Mouse (Mus musculus) common myeloid progenitor, adult 5-6 weeks (primary cell): ENCODE measurements around the gene Hoxd10. TPM values are rescaled to one million over a fixed set of nuclear protein-coding genes. Genes with fewer than 3 reads are reported as not detected.

Experiments used
- ATAC-seq: replicated peaks from 2 replicates; pipeline ENCODE4 v1.8.0; 2016; ENCODE audit warnings: low read depth, mild to moderate bottlenecking, moderate TSS enrichment, inconsistent platforms; ENCODE audit not compliant: poor library complexity, severe bottlenecking
- total RNA-seq: library from RNA; stranded (forward); fragments of 200-1000, 187-1606 nt; gene quantifications from 2 replicates; pipeline ENCODE4 v1.2.3, GENCODE M21; 2017

Hoxd10 gene
- total RNA-seq, 1 experiment from 2014 or later = not detected

DNA sequence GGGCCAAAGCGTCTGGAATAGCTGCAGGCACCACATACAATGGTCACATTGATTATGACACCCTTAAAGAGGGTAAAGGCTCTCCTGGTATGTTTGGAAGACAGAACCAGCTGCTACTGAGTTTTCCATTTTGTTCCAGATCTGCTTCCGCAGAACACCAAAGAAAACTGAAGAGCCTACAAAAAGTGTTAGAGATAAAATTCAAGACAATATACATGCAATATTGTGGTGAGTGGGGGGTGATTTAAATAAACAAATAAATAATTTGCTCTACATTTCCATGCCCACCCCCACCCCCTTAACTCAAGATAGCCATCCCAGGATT is 47.7 kb downstream of the Hoxd10 start:
- ATAC-seq = no peak

- no peak for ATAC-seq
Observed at GRCm38 (mm10) chr2:74739869-74740268, 48.1 kb downstream of the Hoxd10 start.

DNA sequence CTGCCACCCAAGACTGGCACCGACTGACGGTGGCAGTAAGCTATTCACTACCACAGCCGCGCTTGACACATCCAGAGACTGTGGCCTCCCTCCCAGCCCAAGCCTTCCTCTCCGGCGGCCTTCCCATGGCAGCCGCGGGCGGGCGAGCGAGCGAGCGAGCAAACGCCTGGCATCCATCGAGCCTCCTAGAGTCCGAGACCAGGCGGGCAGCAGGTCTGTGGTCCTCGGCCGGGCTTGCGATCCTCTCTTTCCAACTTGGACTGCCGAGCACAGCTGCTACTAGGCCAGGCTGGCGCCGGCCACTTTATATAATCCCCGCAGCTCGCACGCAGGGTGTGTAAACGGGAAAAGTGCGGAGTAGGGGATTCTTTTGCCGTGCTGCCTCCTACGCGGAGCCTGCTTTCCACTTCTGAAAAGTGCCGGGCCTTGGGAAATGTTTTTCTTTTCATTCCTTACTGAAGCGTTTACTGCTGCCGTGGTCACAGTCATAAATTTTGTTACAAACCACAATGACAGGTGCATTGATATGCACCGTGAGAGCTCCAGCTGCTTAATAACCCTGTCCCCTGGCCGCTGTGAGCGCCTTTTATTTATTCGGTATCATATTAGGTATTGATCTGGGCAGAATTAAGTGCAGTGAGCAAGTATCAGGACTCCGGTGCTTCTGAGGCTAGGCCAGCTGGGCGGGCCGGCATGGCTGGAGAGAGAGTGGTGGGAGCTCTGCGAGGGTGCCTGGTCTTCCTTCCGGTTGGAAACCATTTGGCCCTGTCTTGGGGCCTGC is 48.8 kb downstream of the Hoxd10 start:
- 0 out of 2 replicates have a peak, but pooled peaks have one; percentile 26 for ATAC-seq

DNA sequence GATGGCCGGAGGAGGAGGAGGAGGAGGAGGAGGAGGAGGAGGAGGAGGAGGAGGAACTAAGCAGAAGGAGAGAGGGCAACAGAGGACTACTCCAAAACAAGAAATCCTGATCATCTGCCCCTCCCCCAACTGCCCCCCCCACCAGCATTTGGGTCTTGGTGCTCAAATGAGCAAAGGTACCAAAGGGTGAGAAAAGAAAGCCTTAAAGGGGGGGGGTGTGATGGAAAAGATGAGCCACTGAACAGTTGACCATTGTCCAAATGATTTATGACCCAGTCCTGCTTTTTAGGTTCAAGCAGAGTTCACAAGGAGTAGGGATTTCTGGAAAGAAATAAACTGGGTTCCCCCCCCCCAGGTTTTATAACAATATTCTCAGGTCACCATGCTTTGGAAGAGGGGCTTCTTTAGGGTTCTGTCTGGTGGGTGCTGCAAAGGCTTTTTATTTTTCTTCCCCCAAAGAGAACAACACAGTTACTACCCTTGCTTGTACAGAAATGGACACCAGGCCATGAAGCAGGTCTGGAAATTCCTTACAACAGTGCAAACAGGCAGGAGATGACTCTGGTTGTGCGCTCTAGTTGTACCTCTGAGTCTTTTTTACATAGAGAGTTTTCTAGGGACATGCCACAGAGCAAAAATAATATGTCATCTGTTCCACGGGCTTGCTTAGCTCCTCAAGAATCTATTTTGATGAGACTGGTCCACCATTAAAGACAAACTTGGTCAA is 49.7 kb downstream of the Hoxd10 start:
- ATAC-seq = no peak

DNA sequence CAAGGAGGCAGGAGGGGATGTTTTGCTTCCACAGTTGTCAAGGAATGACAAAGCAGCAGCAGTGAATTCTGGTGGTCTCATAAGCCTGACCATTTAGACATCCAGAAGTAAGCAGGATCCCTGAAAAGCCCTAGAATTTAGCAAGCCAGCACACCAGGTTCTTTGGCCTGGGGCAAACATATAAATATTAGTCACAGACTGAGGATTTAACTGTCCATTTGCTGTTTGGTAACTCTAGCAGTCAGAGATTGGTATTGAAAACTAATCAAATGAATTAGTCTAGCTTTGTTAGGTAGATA is 50.2 kb downstream of the Hoxd10 start:
- ATAC-seq = no peak

Other genes with a start within 250 kb of the Hoxd10 start
- 44.5 and 49.9 TPM in 2 replicates for gene Lnpk, start 112.5 kb upstream of the Hoxd10 start, total RNA-seq
- not detected in 2 replicates for gene Evx2, start 32.4 kb upstream of the Hoxd10 start, total RNA-seq
- gene Hoxd13, start 23.6 kb upstream of the Hoxd10 start, total RNA-seq = not detected in 2 replicates
- not detected in 2 replicates for gene Hoxd12, start 16.9 kb upstream of the Hoxd10 start, total RNA-seq
- not detected in 2 replicates for gene Hoxd11, start 12.4 kb upstream of the Hoxd10 start, total RNA-seq
- not detected in 2 replicates for gene Hoxd9, start 5.8 kb downstream of the Hoxd10 start, total RNA-seq
- not detected in 2 replicates for gene Hoxd8, start 12.7 kb downstream of the Hoxd10 start, total RNA-seq
- not detected in 2 replicates for gene Hoxd3, start 20.0 kb downstream of the Hoxd10 start, total RNA-seq
- gene Hoxd4, start 20.0 kb downstream of the Hoxd10 start, total RNA-seq = not detected in 2 replicates
- gene Gm28230, start 34.8 kb downstream of the Hoxd10 start, total RNA-seq = not detected in 2 replicates
- not detected in 2 replicates for gene Hoxd1, start 71.1 kb downstream of the Hoxd10 start, total RNA-seq
- 27.6 and 28.7 TPM in 2 replicates for gene Mtx2, start 133.9 kb downstream of the Hoxd10 start, total RNA-seq